Mouse (Mus musculus): ENCODE results near the gene Hamp2. TPM values are rescaled to one million over a fixed set of nuclear protein-coding genes. Genes with fewer than 3 reads are reported as not detected.

Hamp2 gene
- polyA plus RNA-seq, 1 experiment from 2014 or later, result not detected

DNA sequence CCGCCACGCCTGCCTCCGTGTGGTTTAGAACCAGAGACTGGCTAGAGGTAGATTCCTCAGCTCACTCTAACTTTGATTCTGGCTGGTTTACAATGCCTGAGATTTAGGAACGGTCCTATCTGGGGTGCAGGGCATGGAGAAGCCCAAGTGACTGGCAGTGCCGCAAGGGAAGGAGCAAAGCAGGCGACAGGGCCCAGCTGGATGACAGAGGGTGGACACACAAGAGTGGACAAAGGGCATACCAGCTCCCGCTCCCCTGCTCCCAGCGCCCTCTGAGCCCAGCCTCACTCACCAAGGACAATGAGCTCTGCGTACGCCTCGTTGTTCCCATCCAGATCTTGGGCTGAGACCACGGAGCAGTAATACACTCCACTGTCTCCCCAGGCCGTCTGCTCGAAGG, 41.2 kb upstream of the Hamp2 start:
- WGBS (ENCODE audit: insufficient replicate concordance), result 87% methylated on average over 14 of the region's 14 CpGs
- no peak overlapping the region for H3K27ac ChIP-seq (ENCODE audit: low read depth, low read length)
- no peaks in the 10 kb centered on the region for H3K9me3 ChIP-seq (replicated peaks; ENCODE audit: control insufficient read depth, low read length)
- no peak overlapping the region for H3K9ac ChIP-seq (ENCODE audit: low read depth, low read length)
- H3K36me3 ChIP-seq (ENCODE audit: control insufficient read depth, insufficient read depth, low read length), result no peaks in the 10 kb centered on the region
- 0 out of 2 replicates have a peak, but pooled peaks cover 3% of the 10 kb centered on the region for H3K4me1 ChIP-seq (ENCODE audit: control insufficient read depth, insufficient read depth, low read length)
- no peaks in the 10 kb centered on the region for H3K27me3 ChIP-seq (ENCODE audit: control insufficient read depth, insufficient read depth, low read length)
- H3K4me3 ChIP-seq (ENCODE audit: low read depth, low read length), result no peak overlapping the region
- no peak for ATAC-seq (replicated peaks; ENCODE audit: insufficient number of reproducible peaks, low FRiP score, low TSS enrichment)
- H3K4me2 ChIP-seq, result no peak overlapping the region

DNA sequence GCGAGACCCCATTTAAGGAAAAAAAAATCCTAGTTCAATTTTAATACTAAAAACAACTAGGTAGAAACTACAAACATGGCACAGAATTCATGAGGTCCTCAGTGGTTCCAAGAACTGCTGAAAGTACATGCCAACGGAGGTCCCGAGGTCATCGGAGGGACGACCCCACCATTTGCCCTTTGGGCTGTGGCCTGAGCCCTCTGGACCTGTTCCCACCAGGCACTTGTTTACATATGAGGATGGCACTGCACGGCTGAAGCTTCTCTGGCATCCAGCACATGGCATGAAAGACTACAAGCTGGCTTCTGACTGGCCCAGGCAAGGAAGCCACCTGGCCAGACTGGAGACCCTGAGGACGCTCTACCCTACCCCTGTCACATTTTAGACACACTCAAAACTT, 39.9 kb upstream of the Hamp2 start:
- whole genome bisulfite sequencing (ENCODE audit: insufficient replicate concordance), result 83% methylated on average over 7 of the region's 7 CpGs
- no peak for ATAC-seq (replicated peaks; ENCODE audit: insufficient number of reproducible peaks, low FRiP score, low TSS enrichment)
- H3K4me1 ChIP-seq (ENCODE audit: control insufficient read depth, insufficient read depth, low read length), result 0 out of 2 replicates have a peak, but pooled peaks cover 3% of the 10 kb centered on the region
- H3K27me3 ChIP-seq (ENCODE audit: control insufficient read depth, insufficient read depth, low read length), result no peaks in the 10 kb centered on the region
- no peaks in the 10 kb centered on the region for H3K36me3 ChIP-seq (ENCODE audit: control insufficient read depth, insufficient read depth, low read length)
- no peak overlapping the region for H3K9ac ChIP-seq (ENCODE audit: low read depth, low read length)
- H3K27ac ChIP-seq (ENCODE audit: low read depth, low read length), result no peak overlapping the region
- no peak overlapping the region for H3K4me2 ChIP-seq
- H3K9me3 ChIP-seq (replicated peaks; ENCODE audit: control insufficient read depth, low read length), result no peaks in the 10 kb centered on the region
- H3K4me3 ChIP-seq (ENCODE audit: low read depth, low read length), result no peak overlapping the region

GRCm38 (mm10) chr7:30962862-30963261, 38.4 kb upstream of the Hamp2 start:
- 85% methylated on average over 5 of the region's 5 CpGs for WGBS (ENCODE audit: insufficient replicate concordance)
- Histone ChIP-seq H3K4me2 (no peak overlapping the region), H3K4me1 (ENCODE audit: control insufficient read depth, insufficient read depth, low read length) (peaks cover 8% of the 10 kb centered on the region; the same call in 1 of the 2 replicates), H3K27me3 (ENCODE audit: control insufficient read depth, insufficient read depth, low read length) (no peaks in the 10 kb centered on the region), H3K9ac (ENCODE audit: low read depth, low read length) (no peak overlapping the region), H3K36me3 (ENCODE audit: control insufficient read depth, insufficient read depth, low read length) (no peaks in the 10 kb centered on the region), H3K9me3 (replicated peaks; ENCODE audit: control insufficient read depth, low read length) (no peaks in the 10 kb centered on the region), H3K27ac (ENCODE audit: low read depth, low read length) (no peak overlapping the region), H3K4me3 (ENCODE audit: low read depth, low read length) (no peak overlapping the region)
- ATAC-seq (replicated peaks; ENCODE audit: insufficient number of reproducible peaks, low FRiP score, low TSS enrichment), result no peak

- Histone ChIP-seq H3K27ac (ENCODE audit: low read depth, low read length) (no peak overlapping the region), H3K9ac (ENCODE audit: low read depth, low read length) (no peak overlapping the region)
- no peak for ATAC-seq (replicated peaks; ENCODE audit: insufficient number of reproducible peaks, low FRiP score, low TSS enrichment)
Measured at GRCm38 (mm10) chr7:30959786-30960349, 35.4 kb upstream of the Hamp2 start.

DNA sequence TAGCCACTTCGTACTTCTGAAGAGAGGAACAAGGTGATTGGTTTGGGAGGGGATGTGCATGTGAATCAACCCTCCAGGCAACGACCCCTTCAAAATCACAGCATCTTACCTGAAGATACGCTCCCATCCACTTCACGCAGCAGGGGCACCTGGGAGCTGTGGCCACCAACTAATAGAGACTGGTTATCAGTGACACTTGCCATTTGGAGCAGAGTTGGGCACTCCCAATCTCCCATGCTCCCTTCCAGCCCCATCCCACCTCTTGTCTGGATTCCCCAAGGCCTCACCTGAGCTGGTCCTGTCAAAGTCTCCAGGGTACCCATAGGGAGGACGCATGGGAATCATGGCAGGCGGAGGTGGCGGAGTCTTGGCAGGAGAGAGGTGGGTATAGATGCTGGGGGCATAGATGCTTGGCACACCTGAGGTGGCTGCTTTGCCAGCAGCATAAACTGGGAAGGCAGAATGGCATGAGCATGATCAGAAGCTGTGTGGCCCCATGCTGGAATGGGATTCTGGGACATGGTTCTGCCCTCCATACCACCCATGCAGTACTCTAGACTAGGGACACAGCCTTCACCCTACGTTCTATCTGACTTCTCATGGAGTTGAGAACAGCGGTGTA, 34.5 kb upstream of the Hamp2 start:
- no peak overlapping the region for H3K27ac ChIP-seq (ENCODE audit: low read depth, low read length)
- H3K4me3 ChIP-seq (ENCODE audit: low read depth, low read length), result no peak overlapping the region
- no peak overlapping the region for H3K4me2 ChIP-seq
- peaks cover 12% of the 10 kb centered on the region for H3K4me1 ChIP-seq (ENCODE audit: control insufficient read depth, insufficient read depth, low read length)
- no peak overlapping the region for H3K9ac ChIP-seq (ENCODE audit: low read depth, low read length)
- 90% methylated on average over 9 of the region's 9 CpGs for WGBS (ENCODE audit: insufficient replicate concordance)
- H3K9me3 ChIP-seq (replicated peaks; ENCODE audit: control insufficient read depth, low read length), result no peaks in the 10 kb centered on the region
- H3K36me3 ChIP-seq (ENCODE audit: control insufficient read depth, insufficient read depth, low read length), result peaks cover 12% of the 10 kb centered on the region
- no peaks in the 10 kb centered on the region for H3K27me3 ChIP-seq (ENCODE audit: control insufficient read depth, insufficient read depth, low read length)
- ATAC-seq (replicated peaks; ENCODE audit: insufficient number of reproducible peaks, low FRiP score, low TSS enrichment), result no peak

More at GRCm38 (mm10) chr7:30959786-30960349, 35.4 kb upstream of the Hamp2 start:
- Histone ChIP-seq H3K4me3 (ENCODE audit: low read depth, low read length) (no peak overlapping the region), H3K36me3 (ENCODE audit: control insufficient read depth, insufficient read depth, low read length) (peaks cover 4% of the 10 kb centered on the region; the same call in 1 of the 2 replicates), H3K9me3 (replicated peaks; ENCODE audit: control insufficient read depth, low read length) (no peaks in the 10 kb centered on the region), H3K4me1 (ENCODE audit: control insufficient read depth, insufficient read depth, low read length) (peaks cover 13% of the 10 kb centered on the region), H3K27me3 (ENCODE audit: control insufficient read depth, insufficient read depth, low read length) (no peaks in the 10 kb centered on the region), H3K4me2 (no peak overlapping the region)
- WGBS (ENCODE audit: insufficient replicate concordance), result 84% methylated on average over 6 of the region's 6 CpGs

DNA sequence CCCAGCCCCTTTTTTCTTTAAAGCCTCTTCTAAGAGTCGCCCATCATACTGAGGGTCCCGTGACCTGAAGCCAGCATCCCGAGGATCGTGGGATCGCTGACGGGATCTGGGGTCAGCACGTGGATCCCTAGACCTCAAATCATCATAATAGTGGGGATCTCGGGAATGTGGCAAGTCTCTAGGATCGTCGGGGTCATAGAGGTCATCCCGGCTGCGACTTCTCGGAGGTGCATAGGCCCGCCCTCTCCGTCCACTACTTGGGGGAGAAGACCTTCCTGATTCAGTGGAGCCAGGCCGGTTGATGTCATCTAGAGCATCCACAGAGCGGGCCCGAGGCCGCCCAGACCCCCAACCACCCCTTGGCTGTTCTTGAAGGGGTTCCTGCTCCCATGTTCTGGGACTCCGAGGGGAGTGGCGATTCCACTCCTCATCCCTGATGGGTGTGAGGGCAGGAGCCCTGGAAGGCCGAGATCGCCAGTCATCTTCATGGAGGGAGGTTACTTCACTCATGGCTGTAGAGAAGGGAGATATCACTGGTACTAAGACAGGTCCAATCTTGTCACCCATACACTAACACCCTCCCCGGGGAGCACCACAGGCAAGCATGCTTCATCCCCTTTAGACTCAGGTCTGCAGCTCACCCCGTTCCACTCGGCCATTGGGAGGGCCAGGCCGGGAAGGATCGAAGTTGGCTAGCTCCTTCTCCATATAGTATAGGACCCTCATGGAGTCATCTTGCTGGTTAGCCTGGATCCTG, 33.8 kb upstream of the Hamp2 start:
- peak overlapping the region; percentile 98 for H3K4me3 ChIP-seq (ENCODE audit: low read depth, low read length)
- peaks cover 18% of the 10 kb centered on the region for H3K36me3 ChIP-seq (ENCODE audit: control insufficient read depth, insufficient read depth, low read length)
- H3K9me3 ChIP-seq (replicated peaks; ENCODE audit: control insufficient read depth, low read length), result no peaks in the 10 kb centered on the region
- peak overlapping the region; percentile 98 for H3K9ac ChIP-seq (ENCODE audit: low read depth, low read length)
- H3K4me2 ChIP-seq, result peak overlapping the region; percentile 79
- no peak for ATAC-seq (replicated peaks; ENCODE audit: insufficient number of reproducible peaks, low FRiP score, low TSS enrichment)
- peak overlapping the region; percentile 98 for H3K27ac ChIP-seq (ENCODE audit: low read depth, low read length)
- H3K27me3 ChIP-seq (ENCODE audit: control insufficient read depth, insufficient read depth, low read length), result no peaks in the 10 kb centered on the region
- peaks cover 10% of the 10 kb centered on the region for H3K4me1 ChIP-seq (ENCODE audit: control insufficient read depth, insufficient read depth, low read length)
- WGBS (ENCODE audit: insufficient replicate concordance), result 78% methylated on average over 28 of the region's 28 CpGs

GRCm38 (mm10) chr7:30957367-30957783, 32.9 kb upstream of the Hamp2 start:
- Histone ChIP-seq H3K4me2 (peak overlapping the region; percentile 79), H3K36me3 (ENCODE audit: control insufficient read depth, insufficient read depth, low read length) (peaks cover 22% of the 10 kb centered on the region), H3K9ac (ENCODE audit: low read depth, low read length) (peak overlapping the region; percentile 98), H3K9me3 (replicated peaks; ENCODE audit: control insufficient read depth, low read length) (no peaks in the 10 kb centered on the region), H3K4me3 (ENCODE audit: low read depth, low read length) (peak overlapping the region; percentile 98), H3K4me1 (ENCODE audit: control insufficient read depth, insufficient read depth, low read length) (peaks cover 10% of the 10 kb centered on the region), H3K27me3 (ENCODE audit: control insufficient read depth, insufficient read depth, low read length) (no peaks in the 10 kb centered on the region), H3K27ac (ENCODE audit: low read depth, low read length) (peak overlapping the region; percentile 98)
- under 1% methylated on average over 43 of the region's 43 CpGs for WGBS (ENCODE audit: insufficient replicate concordance)
- ATAC-seq (replicated peaks; ENCODE audit: insufficient number of reproducible peaks, low FRiP score, low TSS enrichment), result peak; percentile 68

DNA sequence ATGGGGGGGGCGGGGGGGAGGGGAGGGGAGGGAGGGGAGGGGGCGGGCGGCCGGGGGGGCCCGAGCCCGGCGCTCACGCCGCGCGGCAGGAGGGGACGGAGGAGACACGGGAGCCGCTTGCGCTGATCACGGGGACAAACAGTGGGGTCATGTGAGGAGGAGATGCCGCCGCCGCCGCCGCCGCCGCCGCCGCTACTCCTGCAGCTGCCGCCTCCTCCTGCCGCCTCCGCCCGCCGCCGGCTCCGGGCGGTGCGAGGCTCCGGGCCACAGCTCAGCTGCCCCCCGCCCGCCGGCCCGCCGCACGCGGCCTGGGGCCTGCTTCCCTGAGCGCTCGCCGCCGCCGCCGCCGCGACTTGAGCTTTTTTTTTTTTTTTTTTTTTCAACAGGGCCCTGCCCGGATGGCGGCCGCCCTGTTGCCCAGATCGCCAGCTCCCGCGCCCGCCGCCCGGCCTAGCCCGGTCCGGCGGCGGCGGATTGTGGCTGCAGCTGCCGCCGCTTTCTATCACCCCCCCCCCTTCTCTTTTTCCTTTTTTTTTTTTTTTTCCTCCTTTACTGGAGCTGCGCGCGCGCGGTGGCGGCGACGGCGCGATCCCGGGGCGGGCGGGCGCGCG, 32.4 kb upstream of the Hamp2 start, which contains the start of gene Usf2:
Usf2 (minus strand) TSS at position 48 of the 611 bp plus-strand sequence.
- 0% methylated on average over 26 of the region's 82 CpGs for WGBS (ENCODE audit: insufficient replicate concordance)
- Histone ChIP-seq H3K27me3 (ENCODE audit: control insufficient read depth, insufficient read depth, low read length) (no peaks in the 10 kb centered on the region), H3K9me3 (replicated peaks; ENCODE audit: control insufficient read depth, low read length) (no peaks in the 10 kb centered on the region)

More for the DNA sequence above, 32.4 kb upstream of the Hamp2 start, which contains the start of gene Usf2:
- Histone ChIP-seq H3K9ac (ENCODE audit: low read depth, low read length) (peak within 1 kb of the TSS; percentile 98), H3K27ac (ENCODE audit: low read depth, low read length) (peak within 1 kb of the TSS; percentile 98), H3K36me3 (ENCODE audit: control insufficient read depth, insufficient read depth, low read length) (peaks cover 22% of the 10 kb centered on the region), H3K4me2 (peak within 1 kb of the TSS; percentile 79), H3K4me1 (ENCODE audit: control insufficient read depth, insufficient read depth, low read length) (peaks cover 10% of the 10 kb centered on the region), H3K4me3 (ENCODE audit: low read depth, low read length) (peak within 1 kb of the TSS; percentile 98)
- ATAC-seq (replicated peaks; ENCODE audit: insufficient number of reproducible peaks, low FRiP score, low TSS enrichment), result peak; percentile 60
